Mouse (Mus musculus): ENCODE measurements around the gene Il1r2. TPM values are rescaled to one million over a fixed set of nuclear protein-coding genes. Genes with fewer than 3 reads are reported as not detected.

Il1r2 gene
- polyA plus RNA-seq, 1 experiment, result not detected

DNA sequence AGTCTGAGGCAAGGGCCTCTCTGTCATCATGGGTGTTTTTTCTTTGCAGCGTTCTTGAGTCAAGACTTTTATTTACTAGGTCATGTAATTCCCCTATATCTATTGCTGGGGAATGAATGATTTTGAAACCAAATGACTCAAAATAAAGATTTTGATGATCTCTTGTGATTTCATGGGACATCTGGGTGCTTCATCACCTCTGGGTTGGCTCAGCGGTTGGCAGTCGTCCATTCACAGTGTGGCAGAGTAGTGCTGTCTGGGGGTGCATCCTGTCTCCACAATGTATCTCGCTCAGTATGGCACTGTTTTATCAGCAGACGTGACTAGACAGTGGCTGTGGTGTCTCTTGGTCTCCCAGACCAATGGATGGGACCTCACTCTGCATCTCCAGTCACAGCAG, 17.9 kb upstream of the Il1r2 start:
- no peaks in the 10 kb centered on the region for H3K4me1 ChIP-seq (ENCODE audit: control insufficient read depth, insufficient read depth, low read length)
- 96% methylated on average over 5 of the region's 5 CpGs for WGBS
- no peak overlapping the region for H3K27ac ChIP-seq (ENCODE audit: insufficient read depth, low read depth, low read length)
- TF ChIP-seq POLR2A (IDR thresholded peaks at IDR 0.05; ENCODE audit: insufficient read depth, low read depth, low read length), result no peak
- TF ChIP-seq CTCF (IDR thresholded peaks at IDR 0.05; ENCODE audit: insufficient read depth, low read depth, low read length), result no peak
- no peak overlapping the region for H3K4me3 ChIP-seq (ENCODE audit: insufficient read depth, low read depth, low read length)

DNA sequence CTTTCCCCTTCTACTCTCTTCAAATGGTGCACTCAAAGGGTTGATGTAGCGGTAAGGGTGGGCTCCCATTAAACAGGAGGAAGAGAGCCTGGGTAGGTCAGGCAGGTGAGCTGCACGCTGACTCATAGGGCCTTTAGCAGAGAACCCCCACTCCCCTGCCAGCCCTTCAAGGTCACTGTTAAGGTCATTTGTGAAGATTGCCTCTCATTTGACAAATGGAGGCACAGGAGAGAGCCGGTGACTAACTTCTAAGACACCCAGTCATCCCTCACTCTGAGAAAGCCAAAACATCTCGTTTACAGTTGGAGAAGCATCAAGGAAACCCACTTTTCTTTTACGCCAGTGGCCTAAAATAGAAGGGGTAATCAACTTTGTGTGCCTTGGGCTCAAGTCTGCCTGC, 16.5 kb upstream of the Il1r2 start:
- Histone ChIP-seq H3K4me1 (ENCODE audit: control insufficient read depth, insufficient read depth, low read length) (no peaks in the 10 kb centered on the region), H3K4me3 (ENCODE audit: insufficient read depth, low read depth, low read length) (no peak overlapping the region), H3K27ac (ENCODE audit: insufficient read depth, low read depth, low read length) (no peak overlapping the region)
- 70% methylated on average over 5 of the region's 5 CpGs for WGBS
- TF ChIP-seq POLR2A (IDR thresholded peaks at IDR 0.05; ENCODE audit: insufficient read depth, low read depth, low read length) (no peak), CTCF (IDR thresholded peaks at IDR 0.05; ENCODE audit: insufficient read depth, low read depth, low read length) (no peak)

DNA sequence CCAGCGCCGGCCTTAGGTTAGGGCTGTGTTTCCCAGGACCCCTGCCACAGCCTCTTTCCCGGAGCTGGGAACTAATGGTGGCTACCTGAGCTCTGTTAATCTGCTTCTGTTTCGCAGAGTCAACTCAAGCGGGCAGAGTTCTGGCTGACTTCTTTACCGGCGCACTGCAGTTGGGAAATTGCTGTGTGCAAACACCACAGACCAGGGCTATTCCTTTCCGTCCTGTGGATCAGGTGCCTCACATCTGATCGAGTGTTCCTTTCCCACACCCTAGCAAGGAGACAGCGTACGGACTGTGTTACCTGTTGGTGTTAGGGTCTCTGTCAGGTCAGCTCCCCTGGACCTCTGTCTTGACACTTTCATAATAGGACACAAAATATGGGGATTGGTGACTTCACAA, 15.9 kb upstream of the Il1r2 start:
- H3K4me1 ChIP-seq (ENCODE audit: control insufficient read depth, insufficient read depth, low read length), result no peaks in the 10 kb centered on the region
- 77% methylated on average over 11 of the region's 11 CpGs for WGBS
- no peak overlapping the region for H3K4me3 ChIP-seq (ENCODE audit: insufficient read depth, low read depth, low read length)
- TF ChIP-seq CTCF (IDR thresholded peaks at IDR 0.05; ENCODE audit: insufficient read depth, low read depth, low read length) (no peak), POLR2A (IDR thresholded peaks at IDR 0.05; ENCODE audit: insufficient read depth, low read depth, low read length) (no peak)
- no peak overlapping the region for H3K27ac ChIP-seq (ENCODE audit: insufficient read depth, low read depth, low read length)

DNA sequence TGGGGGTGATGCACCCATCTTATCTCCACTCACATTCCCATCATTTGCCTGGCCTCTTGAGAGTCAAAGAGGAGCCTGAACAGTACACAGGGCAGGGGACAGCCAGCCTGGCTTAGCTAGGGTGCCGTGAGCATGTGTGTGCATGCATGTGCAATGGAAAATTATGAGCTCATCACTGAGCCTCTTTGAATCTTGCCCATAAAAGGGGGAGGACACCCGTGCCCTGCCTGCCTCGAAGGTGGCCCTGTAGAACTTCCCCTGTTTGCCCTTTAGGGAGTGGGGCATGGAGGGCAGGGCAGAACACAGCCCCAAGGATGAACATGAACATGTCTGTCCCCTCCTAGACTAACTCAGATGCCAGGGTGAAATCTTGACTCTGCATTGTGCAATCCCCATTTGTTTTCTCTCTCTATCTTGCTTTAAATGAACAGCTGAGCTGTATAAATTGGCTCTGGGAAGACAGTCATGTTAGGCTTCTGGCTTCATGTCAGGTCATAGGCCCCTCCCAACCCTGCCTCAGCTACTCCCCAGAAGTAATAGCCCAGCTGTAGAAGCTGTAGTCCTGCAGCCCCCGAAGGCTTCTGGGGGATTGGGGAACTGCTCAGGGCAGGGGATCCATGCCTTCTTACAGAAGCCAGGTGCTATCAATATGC, 14.6 kb upstream of the Il1r2 start:
- WGBS, result 73% methylated on average over 4 of the region's 4 CpGs
- TF ChIP-seq POLR2A (IDR thresholded peaks at IDR 0.05; ENCODE audit: insufficient read depth, low read depth, low read length) (no peak), CTCF (IDR thresholded peaks at IDR 0.05; ENCODE audit: insufficient read depth, low read depth, low read length) (no peak)
- Histone ChIP-seq H3K4me3 (ENCODE audit: insufficient read depth, low read depth, low read length) (no peak overlapping the region), H3K4me1 (ENCODE audit: control insufficient read depth, insufficient read depth, low read length) (no peaks in the 10 kb centered on the region), H3K27ac (ENCODE audit: insufficient read depth, low read depth, low read length) (no peak overlapping the region)

DNA sequence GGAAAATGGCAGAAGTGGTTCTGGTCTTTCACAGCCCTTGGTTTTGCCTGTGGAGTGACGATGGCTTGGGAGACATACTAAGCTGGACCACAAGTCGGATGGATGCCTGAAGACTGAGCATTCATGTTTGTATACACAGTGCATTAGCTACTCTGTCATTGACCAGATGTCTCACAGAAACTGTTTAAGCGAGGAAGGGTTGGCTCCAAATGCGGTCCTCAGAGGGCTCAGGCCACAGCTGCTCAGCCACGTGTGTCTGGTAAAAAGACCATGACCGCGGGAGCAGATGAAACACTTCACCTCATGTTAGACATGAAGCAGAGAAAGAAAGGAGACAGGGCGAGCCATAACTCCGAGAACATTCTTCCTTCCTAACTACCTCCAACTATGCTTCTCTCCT, 12.5 kb upstream of the Il1r2 start:
- Histone ChIP-seq H3K4me1 (ENCODE audit: control insufficient read depth, insufficient read depth, low read length) (no peaks in the 10 kb centered on the region), H3K4me3 (ENCODE audit: insufficient read depth, low read depth, low read length) (no peak overlapping the region), H3K27ac (ENCODE audit: insufficient read depth, low read depth, low read length) (no peak overlapping the region)
- 90% methylated on average over 9 of the region's 9 CpGs for WGBS
- TF ChIP-seq POLR2A (IDR thresholded peaks at IDR 0.05; ENCODE audit: insufficient read depth, low read depth, low read length) (no peak), CTCF (IDR thresholded peaks at IDR 0.05; ENCODE audit: insufficient read depth, low read depth, low read length) (no peak)

DNA sequence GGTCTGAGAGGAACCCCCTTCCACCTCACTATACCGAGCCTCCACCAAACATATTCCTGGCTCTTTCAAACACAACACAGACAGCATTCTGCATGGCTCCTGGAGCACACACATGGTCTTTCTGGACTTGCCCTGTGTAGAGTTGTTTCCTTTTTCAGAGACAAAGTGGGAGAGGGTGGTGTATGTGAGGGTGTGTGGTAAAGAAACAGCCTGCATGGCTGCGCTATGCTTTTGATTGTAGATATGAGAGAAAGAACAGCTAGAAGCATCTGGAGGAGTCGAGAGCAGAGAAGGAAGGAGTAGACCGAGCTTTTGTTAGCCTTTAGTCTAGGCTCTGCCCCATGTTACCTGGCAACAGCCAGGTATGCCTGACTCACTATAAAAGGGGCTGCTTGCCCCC, 10.5 kb upstream of the Il1r2 start:
- Histone ChIP-seq H3K4me3 (ENCODE audit: insufficient read depth, low read depth, low read length) (no peak overlapping the region), H3K4me1 (ENCODE audit: control insufficient read depth, insufficient read depth, low read length) (no peaks in the 10 kb centered on the region), H3K27ac (ENCODE audit: insufficient read depth, low read depth, low read length) (no peak overlapping the region)
- WGBS, result 62% methylated on average over 4 of the region's 4 CpGs
- no peak for TF ChIP-seq CTCF (IDR thresholded peaks at IDR 0.05; ENCODE audit: insufficient read depth, low read depth, low read length)
- TF ChIP-seq POLR2A (IDR thresholded peaks at IDR 0.05; ENCODE audit: insufficient read depth, low read depth, low read length), result no peak

DNA sequence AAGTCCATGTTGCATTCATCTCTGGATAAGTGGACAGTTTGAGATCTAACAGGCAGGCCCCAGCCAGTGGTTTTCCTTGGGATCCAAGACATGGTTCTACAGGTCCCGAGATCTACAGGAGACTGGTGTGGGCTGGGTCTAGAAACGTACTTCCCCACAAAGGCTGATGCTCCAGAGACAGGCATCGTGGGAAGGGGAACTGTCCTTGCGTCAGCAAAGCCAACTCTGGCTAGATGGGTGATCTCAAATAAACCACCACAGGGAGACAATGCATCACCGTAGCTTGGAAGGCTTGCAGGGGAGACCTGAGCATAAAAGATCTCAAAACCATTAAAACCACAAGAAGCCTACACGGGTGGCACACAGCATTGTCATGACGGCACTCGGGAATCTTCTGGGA, 9.4 kb upstream of the Il1r2 start:
- H3K4me3 ChIP-seq (ENCODE audit: insufficient read depth, low read depth, low read length), result no peak overlapping the region
- no peak overlapping the region for H3K27ac ChIP-seq (ENCODE audit: insufficient read depth, low read depth, low read length)
- TF ChIP-seq CTCF (IDR thresholded peaks at IDR 0.05; ENCODE audit: insufficient read depth, low read depth, low read length), result no peak
- WGBS, result 95% methylated on average over 8 of the region's 8 CpGs
- no peaks in the 10 kb centered on the region for H3K4me1 ChIP-seq (ENCODE audit: control insufficient read depth, insufficient read depth, low read length)

DNA sequence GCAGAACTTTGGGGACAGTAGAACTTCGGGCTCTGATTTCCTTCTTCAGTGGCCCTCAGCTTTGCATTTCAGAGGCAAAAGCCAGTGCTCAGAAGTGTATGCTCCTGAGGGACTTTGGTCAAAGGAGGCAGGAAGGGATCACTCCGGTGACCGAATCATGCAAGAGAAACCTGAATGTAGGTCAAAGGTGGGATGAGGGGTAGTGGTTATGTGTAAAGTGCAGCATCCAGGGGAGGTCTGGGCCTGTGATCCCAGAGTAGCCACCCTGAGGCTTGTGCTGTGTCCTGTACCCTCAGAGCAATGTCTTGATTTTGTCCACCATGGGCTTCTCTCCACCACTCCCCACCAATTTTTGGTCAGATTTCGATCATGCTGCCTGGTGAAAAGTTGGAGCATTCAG, 1.3 kb upstream of the Il1r2 start:
- WGBS, result 92% methylated on average over 4 of the region's 4 CpGs
- Histone ChIP-seq H3K27ac (ENCODE audit: insufficient read depth, low read depth, low read length) (no peak overlapping the region), H3K4me1 (ENCODE audit: control insufficient read depth, insufficient read depth, low read length) (no peaks in the 10 kb centered on the region), H3K4me3 (ENCODE audit: insufficient read depth, low read depth, low read length) (no peak overlapping the region)
- TF ChIP-seq CTCF (IDR thresholded peaks at IDR 0.05; ENCODE audit: insufficient read depth, low read depth, low read length) (no peak), POLR2A (IDR thresholded peaks at IDR 0.05; ENCODE audit: insufficient read depth, low read depth, low read length) (no peak)

DNA sequence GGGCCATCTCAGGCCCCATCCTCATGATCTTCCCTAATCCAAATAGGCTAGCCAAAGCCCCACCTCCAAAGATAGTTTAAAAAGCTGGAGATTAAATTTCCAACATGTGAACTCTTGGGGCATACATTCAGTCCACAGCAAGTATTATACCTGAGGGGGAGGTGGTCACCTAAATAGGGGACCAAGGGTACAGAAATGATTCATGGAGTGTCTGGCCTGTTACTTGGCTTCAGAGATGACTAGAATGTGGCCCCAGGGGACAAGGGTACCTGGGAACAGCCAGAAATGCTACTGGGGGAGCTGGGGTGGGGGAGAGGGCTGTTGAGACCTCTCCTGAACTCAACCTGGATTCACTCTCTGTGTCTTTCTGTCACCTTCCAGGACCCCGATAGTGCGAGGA, 3.4 kb downstream of the Il1r2 start:
- H3K4me1 ChIP-seq (ENCODE audit: control insufficient read depth, insufficient read depth, low read length), result no peaks in the 10 kb centered on the region
- no peak for TF ChIP-seq CTCF (IDR thresholded peaks at IDR 0.05; ENCODE audit: insufficient read depth, low read depth, low read length)
- TF ChIP-seq POLR2A (IDR thresholded peaks at IDR 0.05; ENCODE audit: insufficient read depth, low read depth, low read length), result no peak
- no peak overlapping the region for H3K4me3 ChIP-seq (ENCODE audit: insufficient read depth, low read depth, low read length)
- 98% methylated on average over 2 of the region's 2 CpGs for WGBS
- no peak overlapping the region for H3K27ac ChIP-seq (ENCODE audit: insufficient read depth, low read depth, low read length)

DNA sequence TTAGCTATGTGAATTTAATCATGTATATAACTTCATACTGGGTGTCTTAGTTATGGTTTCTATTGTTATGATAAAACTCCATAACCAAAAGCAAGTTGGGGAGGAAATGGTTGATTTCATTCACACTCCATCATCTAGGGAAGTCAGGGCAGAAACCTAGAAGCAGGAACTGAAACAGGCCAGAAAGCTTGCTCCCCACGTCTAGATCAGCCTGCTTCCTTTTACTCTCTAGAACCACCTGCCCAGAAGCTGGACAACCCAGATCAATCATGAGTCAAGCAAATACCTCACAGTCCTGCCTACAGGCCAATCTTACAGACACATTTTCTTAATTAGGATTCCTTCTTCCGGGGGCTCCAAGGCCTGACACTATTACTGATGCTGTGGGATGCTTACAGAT, 7.2 kb downstream of the Il1r2 start:
- H3K27ac ChIP-seq (ENCODE audit: insufficient read depth, low read depth, low read length), result no peak overlapping the region
- H3K4me1 ChIP-seq (ENCODE audit: control insufficient read depth, insufficient read depth, low read length), result peaks cover 12% of the 10 kb centered on the region
- H3K4me3 ChIP-seq (ENCODE audit: insufficient read depth, low read depth, low read length), result no peak overlapping the region
- 73% methylated on average over 2 of the region's 2 CpGs for WGBS
- TF ChIP-seq CTCF (IDR thresholded peaks at IDR 0.05; ENCODE audit: insufficient read depth, low read depth, low read length) (no peak), POLR2A (IDR thresholded peaks at IDR 0.05; ENCODE audit: insufficient read depth, low read depth, low read length) (no peak)
